Mouse (Mus musculus) bone marrow macrophage, adult 2 months (primary cell): ENCODE data around the gene Vangl1.

Experiments
- CTCF ChIP-seq: IDR thresholded peaks from 2 replicates; pipeline ENCODE4 v1.5.1; 2012; ENCODE audit warnings: low read depth, mild to moderate bottlenecking, low read length, moderate library complexity
- POLR2A ChIP-seq: IDR thresholded peaks from 2 replicates; pipeline ENCODE4 v1.6.1; 2012; ENCODE audit warnings: mild to moderate bottlenecking, low read depth, low read length, borderline replicate concordance

- TF ChIP-seq CTCF = no peak
- TF ChIP-seq POLR2A = no peak
Measured at GRCm38 (mm10) chr3:102187401-102187800, 17.1 kb downstream of the Vangl1 start.
